Mouse (Mus musculus) midbrain, postnatal 0 days (tissue): Measurements from ENCODE around the gene Leng1. TPM values are rescaled to one million over a fixed set of nuclear protein-coding genes. Genes with fewer than 3 reads are reported as not detected.

Experiments
- ATAC-seq: fragments of 200-750 bp; cut with Nextera tagmentation; 2 replicates; pipeline ENCODE4 v1.8.0; 2017; ENCODE audit warnings: moderate number of reproducible peaks, mild to moderate bottlenecking, moderate TSS enrichment, moderate library complexity; ENCODE audit not compliant: low FRiP score
- DNase-seq: peaks from one replicate; pipeline ENCODE4 v3.0.0-alpha.2; 2015; ENCODE audit warnings: low spot score
- H3K27ac ChIP-seq: fragments of 300-500 bp; sonication (generic); 2 replicates; pipeline ENCODE4 v1.5.1; 2014; ENCODE audit warnings: low read depth, mild to moderate bottlenecking, low read length, mixed read lengths
- H3K27me3 ChIP-seq: fragments of 300-500 bp; sonication (generic); 2 replicates; pipeline ENCODE4 v1.6.1; 2014; ENCODE audit warnings: low read length, control low read depth, mixed read lengths; ENCODE audit not compliant: insufficient read depth
- H3K36me3 ChIP-seq: fragments of 300-500 bp; sonication (generic); 2 replicates; pipeline ENCODE4 v1.6.1; 2014; ENCODE audit warnings: low read length, control low read depth, mixed read lengths; ENCODE audit not compliant: insufficient read depth
- H3K4me1 ChIP-seq: fragments of 300-500 bp; sonication (generic); 2 replicates; pipeline ENCODE4 v1.6.1; 2014; ENCODE audit warnings: mild to moderate bottlenecking, control low read depth, antibody characterized with exemption, low read length, mixed read lengths; ENCODE audit not compliant: insufficient read depth
- H3K4me2 ChIP-seq: fragments of 300-500 bp; sonication (generic); 2 replicates; pipeline ENCODE4 v1.6.1; 2014; ENCODE audit warnings: low read depth, mild to moderate bottlenecking, low read length, mixed read lengths; ENCODE audit not compliant: poor library complexity, severe bottlenecking
- H3K4me3 ChIP-seq: fragments of 300-500 bp; sonication (generic); 2 replicates; pipeline ENCODE4 v1.5.1; 2014; ENCODE audit warnings: low read depth, mild to moderate bottlenecking, low read length, moderate library complexity
- H3K9ac ChIP-seq: fragments of 300-500 bp; sonication (generic); replicated peaks from 2 replicates; pipeline ENCODE4 v1.6.1; 2014; ENCODE audit warnings: mild to moderate bottlenecking, low read length, moderate library complexity, mixed read lengths; ENCODE audit not compliant: poor library complexity, severe bottlenecking
- H3K9me3 ChIP-seq: fragments of 300-500 bp; sonication (generic); 2 replicates; pipeline ENCODE4 v1.6.1; 2016; ENCODE audit warnings: low read length, control low read depth
- CTCF ChIP-seq: IDR thresholded peaks from 2 replicates; pipeline ENCODE4 v1.5.1; 2016; ENCODE audit warnings: antibody characterized with exemption, mild to moderate bottlenecking
- WGBS: fragments of 180-500 bp; shearing (Covaris S2); extraction: QIAGEN DNeasy Blood & Tissue Kit; methylation state at CpG from one replicate; pipeline ENCODE4 v1.1.7; 2014; 5-methylcytosine and 5-hydroxymethylcytosine counted together
- polyA plus RNA-seq: library from polyadenylated mRNA; unstranded; fragments of >200 nt; fragmentation: Nextera tagmentation; extraction: Ambion mirVana; gene quantifications from 2 replicates; pipeline ENCODE4 v1.2.1, GENCODE M21; 2015
- total RNA-seq: library from RNA; depleted of rRNA; stranded (reverse); fragments of >200 nt; gene quantifications from 2 replicates; pipeline ENCODE4 v1.2.3, GENCODE M21; 2014

Gene Leng1
- total and polyA plus RNA-seq, 2 experiments from 2014 or later = 5.2 to 11.2 TPM

GRCm38 (mm10) chr7:3693809-3694075 lies 28.1 kb upstream of the Leng1 start:
- TF ChIP-seq CTCF = no peak
- no peaks in the 10 kb centered on the region for H3K27me3 ChIP-seq

GRCm38 (mm10) chr7:3692987-3693808 lies 27.6 kb upstream of the Leng1 start, which contains the start of gene Mboat7:
TSS of gene Mboat7 (minus strand) at chr7:3693523.
- ATAC-seq (peak; percentile 93), DNase-seq (peak; percentile 100)
- peak within 1 kb of the TSS; percentile 86 for H3K9ac ChIP-seq
- no peaks in the 10 kb centered on the region for H3K9me3 ChIP-seq
- H3K4me2 ChIP-seq = peak within 1 kb of the TSS; percentile 63
- peak within 1 kb of the TSS; percentile 72 for H3K4me3 ChIP-seq
- H3K27ac ChIP-seq = peak within 1 kb of the TSS; percentile 96
- peaks cover 8% of the 10 kb centered on the region for H3K36me3 ChIP-seq
- no peak for TF ChIP-seq CTCF
- WGBS = under 1% methylated on average over 55 of the region's 55 CpGs
- H3K4me1 ChIP-seq = peaks cover 9% of the 10 kb centered on the region; the same call in 1 of the 2 replicates
- H3K27me3 ChIP-seq = no peaks in the 10 kb centered on the region

More at GRCm38 (mm10) chr7:3693809-3694075, 28.1 kb upstream of the Leng1 start:
- Histone ChIP-seq H3K27ac (peak overlapping the region; percentile 96), H3K36me3 (peaks cover 4% of the 10 kb centered on the region), H3K4me2 (peak overlapping the region; percentile 63), H3K9ac (peak overlapping the region; percentile 65), H3K4me3 (peak overlapping the region; percentile 72), H3K4me1 (peaks cover 9% of the 10 kb centered on the region; the same call in 1 of the 2 replicates), H3K9me3 (no peaks in the 10 kb centered on the region)
- DNase-seq (no peak), ATAC-seq (no peak; the same call in 1 of the 2 replicates)
- under 1% methylated on average over 18 of the region's 18 CpGs for WGBS

GRCm38 (mm10) chr7:3692382-3692986 lies 26.8 kb upstream of the Leng1 start, which contains the start of gene Tsen34:
TSS of gene Tsen34 (plus strand) at chr7:3692863.
- Histone ChIP-seq H3K4me1 (peaks cover 9% of the 10 kb centered on the region; the same call in 1 of the 2 replicates), H3K36me3 (peaks cover 11% of the 10 kb centered on the region), H3K4me3 (peak within 1 kb of the TSS; percentile 72), H3K27me3 (no peaks in the 10 kb centered on the region), H3K4me2 (peak within 1 kb of the TSS; percentile 63), H3K27ac (peak within 1 kb of the TSS; percentile 96), H3K9ac (peak within 1 kb of the TSS; percentile 86), H3K9me3 (no peaks in the 10 kb centered on the region)
- peak; percentile 9 for DNase-seq
- WGBS = under 1% methylated on average over 49 of the region's 49 CpGs
- peak; percentile 26; the same call in 1 of the 2 replicates for TF ChIP-seq CTCF
- peak; percentile 65 for ATAC-seq

GRCm38 (mm10) chr7:3691919-3692318 lies 26.3 kb upstream of the Leng1 start:
- ATAC-seq (no peak), DNase-seq (no peak)
- 36% methylated on average over 3 of the region's 3 CpGs for WGBS
- no peak for TF ChIP-seq CTCF
- Histone ChIP-seq H3K27me3 (no peaks in the 10 kb centered on the region), H3K9ac (peak overlapping the region; percentile 86), H3K4me3 (peak overlapping the region; percentile 72), H3K36me3 (peaks cover 9% of the 10 kb centered on the region), H3K9me3 (no peaks in the 10 kb centered on the region), H3K4me1 (peaks cover 9% of the 10 kb centered on the region; the same call in 1 of the 2 replicates), H3K4me2 (peak overlapping the region; percentile 63), H3K27ac (peak overlapping the region; percentile 96)

GRCm38 (mm10) chr7:3685400-3686187 lies 20.0 kb upstream of the Leng1 start:
- H3K9ac ChIP-seq = no peak overlapping the region

More at GRCm38 (mm10) chr7:3685400-3686187, 20.0 kb upstream of the Leng1 start:
- ATAC-seq (no peak), DNase-seq (no peak)
- H3K4me2 ChIP-seq = no peak overlapping the region
- no peak overlapping the region for H3K4me3 ChIP-seq
- H3K4me1 ChIP-seq = peaks cover 12% of the 10 kb centered on the region; the same call in 1 of the 2 replicates
- WGBS = 86% methylated on average over 31 of the region's 31 CpGs
- peak overlapping the region; percentile 74 for H3K27ac ChIP-seq
- no peaks in the 10 kb centered on the region for H3K27me3 ChIP-seq
- no peaks in the 10 kb centered on the region for H3K9me3 ChIP-seq
- no peak for TF ChIP-seq CTCF
- peaks cover 20% of the 10 kb centered on the region for H3K36me3 ChIP-seq
